Mouse (Mus musculus) liver, embryonic 14.5 days (tissue): ENCODE results near the gene Ankrd31.

Experiments used
- CTCF ChIP-seq: IDR thresholded peaks from 2 replicates; pipeline ENCODE4 v1.5.1; 2016; ENCODE audit warnings: antibody characterized with exemption, low read depth, control low read depth
- EP300 ChIP-seq: IDR thresholded peaks from 2 replicates; pipeline ENCODE4 v1.6.1; 2016; ENCODE audit warnings: antibody characterized with exemption, low read depth

DNA sequence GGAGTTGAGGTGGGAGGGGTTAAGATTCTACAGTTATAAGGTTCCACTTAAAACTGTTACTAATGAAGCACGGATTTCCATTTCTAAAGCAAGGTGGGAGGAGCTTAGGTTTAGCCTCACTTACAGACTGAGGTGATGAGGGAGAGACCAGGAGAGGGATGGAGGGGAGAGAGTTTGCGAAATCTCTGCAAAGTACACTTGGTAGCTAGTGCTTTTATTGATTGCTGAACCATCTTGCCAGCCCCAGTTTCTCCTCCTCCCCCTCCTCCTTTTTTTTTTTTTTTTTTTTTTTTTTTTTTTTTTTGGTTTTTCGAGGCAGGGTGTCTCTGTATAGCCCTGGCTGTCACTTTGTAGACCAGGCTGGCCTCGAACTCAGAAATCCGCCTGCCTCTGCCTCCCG is 1.8 kb downstream of the Ankrd31 start:
- TF ChIP-seq EP300 (no peak), CTCF (no peak)
